Mouse (Mus musculus): ENCODE measurements around the gene Snrnp25. TPM values are rescaled to one million over a fixed set of nuclear protein-coding genes. Genes with fewer than 3 reads are reported as not detected.
A peak's percentile ranks its signal among the peaks of the same experiment; 100 is the strongest.

Gene Snrnp25
- polyA plus RNA-seq, 1 experiment from 2014 or later = 58.0 TPM

- Histone ChIP-seq H3K4me1 (replicated peaks; ENCODE audit: control insufficient read depth, insufficient read depth, low read length) (0 out of 2 replicates have a peak, but pooled peaks cover 3% of the 10 kb centered on the region), H3K9ac (ENCODE audit: low read length) (no peak overlapping the region), H3K9me3 (ENCODE audit: control insufficient read depth, low read length) (no peaks in the 10 kb centered on the region), H3K36me3 (ENCODE audit: control insufficient read depth, insufficient read depth, low read length) (no peaks in the 10 kb centered on the region), H3K27ac (ENCODE audit: low read depth) (no peak overlapping the region), H3K4me2 (ENCODE audit: low read length) (no peak overlapping the region), H3K27me3 (replicated peaks; ENCODE audit: control insufficient read depth, insufficient read depth, low read length) (no peaks in the 10 kb centered on the region), H3K4me3 (ENCODE audit: low read depth, low read length) (no peak overlapping the region)
- WGBS = 41% methylated on average over 4 of the region's 4 CpGs
- DNase-seq (ENCODE audit: low spot score) (peak; percentile 40), ATAC-seq (replicated peaks; ENCODE audit: low FRiP score, low TSS enrichment, low read depth) (no peak)
These were observed 38.5 kb upstream of the Snrnp25 start for GRCm38 (mm10) chr11:32166683-32167082.

- WGBS = 84% methylated on average over 1 of the region's 1 CpGs
- DNase-seq (ENCODE audit: low spot score) (no peak), ATAC-seq (replicated peaks; ENCODE audit: low FRiP score, low TSS enrichment, low read depth) (no peak)
- no peaks in the 10 kb centered on the region for H3K4me1 ChIP-seq (replicated peaks; ENCODE audit: control insufficient read depth, insufficient read depth, low read length)
- no peak overlapping the region for H3K9ac ChIP-seq (ENCODE audit: low read length)
- H3K4me3 ChIP-seq (ENCODE audit: low read depth, low read length) = no peak overlapping the region
- H3K27ac ChIP-seq (ENCODE audit: low read depth) = no peak overlapping the region
- no peaks in the 10 kb centered on the region for H3K36me3 ChIP-seq (ENCODE audit: control insufficient read depth, insufficient read depth, low read length)
- peaks cover 4% of the 10 kb centered on the region; the same call in 1 of the 2 replicates for H3K9me3 ChIP-seq (ENCODE audit: control insufficient read depth, low read length)
- H3K27me3 ChIP-seq (replicated peaks; ENCODE audit: control insufficient read depth, insufficient read depth, low read length) = no peaks in the 10 kb centered on the region
- no peak overlapping the region for H3K4me2 ChIP-seq (ENCODE audit: low read length)
These were observed 26.7 kb upstream of the Snrnp25 start for GRCm38 (mm10) chr11:32178506-32178905.

DNA sequence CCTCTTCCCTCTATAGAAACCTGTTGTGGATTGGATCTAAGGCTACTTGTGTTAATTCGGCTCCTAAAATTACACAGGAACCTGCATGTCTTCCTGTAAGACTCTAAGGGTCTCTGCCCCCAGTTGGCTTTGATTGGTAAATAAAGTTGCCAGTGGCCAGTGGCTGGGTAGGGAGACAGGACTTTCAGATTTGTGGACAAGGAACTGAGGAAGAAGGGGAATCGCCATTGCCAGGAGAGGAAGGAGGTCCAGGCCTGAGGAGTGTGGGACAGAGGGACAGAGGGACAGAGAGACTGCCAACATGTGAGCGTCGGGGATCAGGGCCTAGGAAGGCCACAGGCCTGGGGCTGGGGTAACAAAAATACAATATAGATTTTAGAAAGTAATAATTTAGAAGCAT lies 24.0 kb upstream of the Snrnp25 start:
- H3K9me3 ChIP-seq (ENCODE audit: control insufficient read depth, low read length) = peaks cover 4% of the 10 kb centered on the region; the same call in 1 of the 2 replicates
- WGBS = 74% methylated on average over 4 of the region's 4 CpGs
- no peaks in the 10 kb centered on the region for H3K27me3 ChIP-seq (replicated peaks; ENCODE audit: control insufficient read depth, insufficient read depth, low read length)
- no peaks in the 10 kb centered on the region for H3K36me3 ChIP-seq (ENCODE audit: control insufficient read depth, insufficient read depth, low read length)
- ATAC-seq (replicated peaks; ENCODE audit: low FRiP score, low TSS enrichment, low read depth) (no peak), DNase-seq (ENCODE audit: low spot score) (no peak)
- no peak overlapping the region for H3K4me2 ChIP-seq (ENCODE audit: low read length)
- H3K9ac ChIP-seq (ENCODE audit: low read length) = no peak overlapping the region
- H3K27ac ChIP-seq (ENCODE audit: low read depth) = no peak overlapping the region
- no peak overlapping the region for H3K4me3 ChIP-seq (ENCODE audit: low read depth, low read length)
- H3K4me1 ChIP-seq (replicated peaks; ENCODE audit: control insufficient read depth, insufficient read depth, low read length) = no peaks in the 10 kb centered on the region

DNA sequence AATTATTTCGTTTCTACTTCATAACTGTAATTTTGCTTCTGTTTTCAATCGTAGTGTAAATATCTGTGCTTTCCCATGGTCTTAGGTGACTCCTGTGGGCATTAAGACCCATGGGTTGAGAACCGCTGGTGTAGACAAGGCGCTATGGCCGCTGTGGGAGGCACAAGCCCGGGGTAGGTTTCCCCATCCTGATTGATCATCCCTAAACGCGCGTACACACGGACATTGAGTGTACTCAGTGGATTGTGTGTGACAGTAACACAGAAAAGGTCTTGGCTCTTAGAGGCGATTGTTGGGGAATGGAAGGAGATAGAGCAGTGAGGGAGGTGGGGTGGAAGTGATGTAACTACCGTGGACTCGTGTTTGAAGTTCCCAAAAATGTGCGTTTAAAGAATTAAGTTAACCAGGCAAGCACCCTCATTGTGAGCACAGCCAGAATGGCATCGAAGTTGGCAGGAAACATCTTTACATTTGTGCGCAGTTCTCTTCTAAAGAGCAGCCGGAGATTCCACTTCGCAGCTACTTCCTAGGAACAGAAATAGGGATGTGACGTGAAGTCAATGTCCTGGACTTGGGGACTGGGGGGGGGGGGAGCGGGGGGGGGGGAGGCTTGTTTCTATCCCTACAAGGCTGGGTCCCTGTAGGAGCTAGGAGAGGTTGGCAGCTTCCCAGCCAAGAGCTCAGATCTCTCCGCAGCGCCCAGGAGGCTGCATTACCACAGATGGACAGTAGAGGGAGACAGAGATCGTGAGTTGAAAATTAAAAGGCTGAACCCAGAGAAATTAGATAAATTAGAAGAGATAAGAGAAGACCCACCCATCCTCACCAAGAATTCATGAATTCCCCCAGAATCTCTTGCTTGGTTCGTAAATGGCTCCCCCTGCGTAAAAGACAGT lies 23.0 kb upstream of the Snrnp25 start:
- Histone ChIP-seq H3K27me3 (replicated peaks; ENCODE audit: control insufficient read depth, insufficient read depth, low read length) (no peaks in the 10 kb centered on the region), H3K36me3 (ENCODE audit: control insufficient read depth, insufficient read depth, low read length) (no peaks in the 10 kb centered on the region), H3K4me2 (ENCODE audit: low read length) (no peak overlapping the region), H3K4me1 (replicated peaks; ENCODE audit: control insufficient read depth, insufficient read depth, low read length) (no peaks in the 10 kb centered on the region), H3K27ac (ENCODE audit: low read depth) (no peak overlapping the region), H3K9ac (ENCODE audit: low read length) (no peak overlapping the region), H3K4me3 (ENCODE audit: low read depth, low read length) (no peak overlapping the region), H3K9me3 (ENCODE audit: control insufficient read depth, low read length) (peaks cover 4% of the 10 kb centered on the region; the same call in 1 of the 2 replicates)
- ATAC-seq (replicated peaks; ENCODE audit: low FRiP score, low TSS enrichment, low read depth) (no peak), DNase-seq (ENCODE audit: low spot score) (peak; percentile 96)
- 47% methylated on average over 24 of the region's 25 CpGs for WGBS

DNA sequence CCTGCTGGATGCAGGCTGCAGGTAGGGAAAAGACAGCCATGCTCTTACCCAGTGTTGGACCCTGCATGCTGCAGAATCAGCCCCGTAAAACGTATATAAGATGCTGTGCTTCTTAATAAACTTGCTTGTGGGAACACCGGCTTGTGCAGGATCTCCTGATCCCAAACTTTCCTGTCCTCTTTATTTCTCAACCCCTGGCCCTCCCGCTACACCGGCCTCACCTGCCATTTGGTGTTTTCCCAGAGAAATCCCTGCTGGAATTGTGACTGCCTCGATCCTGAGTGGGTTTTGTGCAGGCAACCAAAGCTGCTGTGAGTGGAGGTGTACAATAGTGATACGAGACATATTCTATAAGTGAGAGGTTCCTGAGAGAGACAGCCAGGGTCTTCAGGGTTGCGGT lies 20.7 kb upstream of the Snrnp25 start:
- no peak overlapping the region for H3K27ac ChIP-seq (ENCODE audit: low read depth)
- 84% methylated on average over 8 of the region's 8 CpGs for WGBS
- no peak overlapping the region for H3K4me3 ChIP-seq (ENCODE audit: low read depth, low read length)
- no peak overlapping the region for H3K4me2 ChIP-seq (ENCODE audit: low read length)
- H3K36me3 ChIP-seq (ENCODE audit: control insufficient read depth, insufficient read depth, low read length) = no peaks in the 10 kb centered on the region
- DNase-seq (ENCODE audit: low spot score) = no peak
- H3K4me1 ChIP-seq (replicated peaks; ENCODE audit: control insufficient read depth, insufficient read depth, low read length) = no peaks in the 10 kb centered on the region
- no peaks in the 10 kb centered on the region for H3K27me3 ChIP-seq (replicated peaks; ENCODE audit: control insufficient read depth, insufficient read depth, low read length)
- ATAC-seq (replicated peaks; ENCODE audit: low FRiP score, low TSS enrichment, low read depth) = no peak
- no peaks in the 10 kb centered on the region for H3K9me3 ChIP-seq (ENCODE audit: control insufficient read depth, low read length)
- H3K9ac ChIP-seq (ENCODE audit: low read length) = no peak overlapping the region

- 83% methylated on average over 3 of the region's 3 CpGs for WGBS
- ATAC-seq (replicated peaks; ENCODE audit: low FRiP score, low TSS enrichment, low read depth) (no peak), DNase-seq (ENCODE audit: low spot score) (no peak)
- no peak overlapping the region for H3K4me3 ChIP-seq (ENCODE audit: low read depth, low read length)
- no peak overlapping the region for H3K27ac ChIP-seq (ENCODE audit: low read depth)
- no peaks in the 10 kb centered on the region for H3K9me3 ChIP-seq (ENCODE audit: control insufficient read depth, low read length)
- H3K4me1 ChIP-seq (replicated peaks; ENCODE audit: control insufficient read depth, insufficient read depth, low read length) = no peaks in the 10 kb centered on the region
- H3K36me3 ChIP-seq (ENCODE audit: control insufficient read depth, insufficient read depth, low read length) = no peaks in the 10 kb centered on the region
- no peak overlapping the region for H3K4me2 ChIP-seq (ENCODE audit: low read length)
- H3K27me3 ChIP-seq (replicated peaks; ENCODE audit: control insufficient read depth, insufficient read depth, low read length) = no peaks in the 10 kb centered on the region
- no peak overlapping the region for H3K9ac ChIP-seq (ENCODE audit: low read length)
These were observed 19.2 kb upstream of the Snrnp25 start for GRCm38 (mm10) chr11:32186031-32186430.

DNA sequence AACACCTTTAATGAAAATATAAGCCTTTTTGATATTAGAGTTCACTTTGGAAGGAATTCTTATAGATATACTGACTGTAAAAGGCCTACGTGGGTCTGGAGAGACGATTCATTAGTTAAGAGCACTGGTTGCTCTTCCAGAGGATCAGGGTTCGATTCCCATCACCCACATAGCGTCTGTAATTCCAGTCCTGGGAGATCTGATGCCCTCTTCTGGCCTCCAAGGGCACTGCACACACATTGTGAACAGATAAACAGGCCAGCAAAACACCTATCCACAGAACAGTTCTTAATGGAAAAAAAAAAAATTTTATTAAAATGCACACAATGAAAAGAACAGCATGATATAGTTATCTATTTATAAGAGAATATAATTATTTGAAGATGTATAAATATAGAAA lies 18.0 kb upstream of the Snrnp25 start:
- no peaks in the 10 kb centered on the region for H3K36me3 ChIP-seq (ENCODE audit: control insufficient read depth, insufficient read depth, low read length)
- DNase-seq (ENCODE audit: low spot score) (peak; percentile 38), ATAC-seq (replicated peaks; ENCODE audit: low FRiP score, low TSS enrichment, low read depth) (no peak)
- H3K27me3 ChIP-seq (replicated peaks; ENCODE audit: control insufficient read depth, insufficient read depth, low read length) = no peaks in the 10 kb centered on the region
- no peak overlapping the region for H3K27ac ChIP-seq (ENCODE audit: low read depth)
- H3K4me2 ChIP-seq (ENCODE audit: low read length) = no peak overlapping the region
- no peaks in the 10 kb centered on the region for H3K4me1 ChIP-seq (replicated peaks; ENCODE audit: control insufficient read depth, insufficient read depth, low read length)
- H3K9me3 ChIP-seq (ENCODE audit: control insufficient read depth, low read length) = no peaks in the 10 kb centered on the region
- no peak overlapping the region for H3K9ac ChIP-seq (ENCODE audit: low read length)
- H3K4me3 ChIP-seq (ENCODE audit: low read depth, low read length) = no peak overlapping the region
- WGBS = 90% methylated on average over 4 of the region's 4 CpGs

DNA sequence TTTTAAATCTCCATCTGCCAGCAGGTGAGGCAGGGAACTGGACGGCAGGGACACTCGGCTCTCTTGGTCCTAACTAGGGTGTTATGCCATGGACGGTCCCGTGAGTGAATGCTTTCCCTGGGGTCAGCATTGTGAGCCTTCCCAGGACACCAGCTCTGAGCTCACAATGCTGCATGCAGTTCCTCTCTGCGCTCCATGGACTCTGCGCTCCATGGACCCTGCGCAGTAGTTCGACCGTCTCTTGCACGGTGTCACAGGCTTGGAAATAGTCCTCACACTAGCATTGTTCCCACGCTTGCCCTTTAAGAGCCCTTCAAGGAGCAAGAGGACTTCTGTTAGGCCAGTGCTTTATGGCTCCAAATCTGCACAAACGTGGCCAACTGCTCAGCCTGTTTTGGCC lies 16.3 kb upstream of the Snrnp25 start:
- Histone ChIP-seq H3K9ac (ENCODE audit: low read length) (no peak overlapping the region), H3K9me3 (ENCODE audit: control insufficient read depth, low read length) (no peaks in the 10 kb centered on the region), H3K27me3 (replicated peaks; ENCODE audit: control insufficient read depth, insufficient read depth, low read length) (no peaks in the 10 kb centered on the region), H3K27ac (ENCODE audit: low read depth) (no peak overlapping the region), H3K4me3 (ENCODE audit: low read depth, low read length) (no peak overlapping the region), H3K4me1 (replicated peaks; ENCODE audit: control insufficient read depth, insufficient read depth, low read length) (no peaks in the 10 kb centered on the region), H3K4me2 (ENCODE audit: low read length) (no peak overlapping the region), H3K36me3 (ENCODE audit: control insufficient read depth, insufficient read depth, low read length) (no peaks in the 10 kb centered on the region)
- WGBS = 82% methylated on average over 12 of the region's 12 CpGs
- DNase-seq (ENCODE audit: low spot score) = no peak
- no peak for ATAC-seq (replicated peaks; ENCODE audit: low FRiP score, low TSS enrichment, low read depth)

DNA sequence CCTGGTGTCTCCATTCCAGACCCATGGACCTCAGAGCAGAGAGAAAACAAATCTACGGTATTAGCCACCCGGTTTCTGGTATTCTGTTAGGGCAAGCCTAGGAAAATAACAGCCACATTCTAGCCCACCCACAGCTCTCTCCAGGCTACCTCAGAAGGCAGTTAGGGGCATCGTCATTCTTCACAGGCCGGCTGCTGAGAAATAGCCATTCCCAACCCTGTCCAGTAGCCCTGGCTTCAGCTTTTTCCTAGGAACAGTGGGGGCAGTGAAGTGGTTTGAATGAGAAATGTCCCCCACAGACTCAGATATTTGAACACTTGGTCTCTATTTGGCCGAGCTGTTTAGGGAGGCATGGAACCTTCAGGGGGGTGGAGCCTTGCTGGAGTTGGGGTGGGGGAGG lies 15.8 kb upstream of the Snrnp25 start:
- DNase-seq (ENCODE audit: low spot score) = peak; percentile 42
- ATAC-seq (replicated peaks; ENCODE audit: low FRiP score, low TSS enrichment, low read depth) = no peak
- no peaks in the 10 kb centered on the region for H3K27me3 ChIP-seq (replicated peaks; ENCODE audit: control insufficient read depth, insufficient read depth, low read length)

More for the DNA sequence above, 15.8 kb upstream of the Snrnp25 start:
- H3K36me3 ChIP-seq (ENCODE audit: control insufficient read depth, insufficient read depth, low read length) = no peaks in the 10 kb centered on the region
- no peaks in the 10 kb centered on the region for H3K9me3 ChIP-seq (ENCODE audit: control insufficient read depth, low read length)
- H3K4me3 ChIP-seq (ENCODE audit: low read depth, low read length) = no peak overlapping the region
- no peak overlapping the region for H3K4me2 ChIP-seq (ENCODE audit: low read length)
- no peaks in the 10 kb centered on the region for H3K4me1 ChIP-seq (replicated peaks; ENCODE audit: control insufficient read depth, insufficient read depth, low read length)
- H3K27ac ChIP-seq (ENCODE audit: low read depth) = no peak overlapping the region
- no peak overlapping the region for H3K9ac ChIP-seq (ENCODE audit: low read length)
- 64% methylated on average over 5 of the region's 5 CpGs for WGBS
